Mouse (Mus musculus) intestine, postnatal 0 days (tissue): ENCODE results near the gene Dlgap1. TPM values are rescaled to one million over a fixed set of nuclear protein-coding genes. Genes with fewer than 3 reads are reported as not detected.
A peak's percentile ranks its signal among the peaks of the same experiment; 100 is the strongest.

ENCODE experiments used
- ATAC-seq: fragments of 200-750 bp; cut with Nextera tagmentation; 2 replicates; pipeline ENCODE4 v1.8.0; 2017; ENCODE audit warnings: mild to moderate bottlenecking, moderate TSS enrichment, moderate library complexity
- H3K27ac ChIP-seq: fragments of 300-500 bp; sonication (generic); 2 replicates; pipeline ENCODE4 v1.5.1; 2014; ENCODE audit warnings: mild to moderate bottlenecking, low read depth, low read length, moderate library complexity
- H3K27me3 ChIP-seq: fragments of 300-500 bp; sonication (generic); replicated peaks from 2 replicates; pipeline ENCODE4 v1.6.1; 2014; ENCODE audit warnings: low read length, mixed read lengths; ENCODE audit not compliant: control insufficient read depth, insufficient read depth
- H3K36me3 ChIP-seq: fragments of 300-500 bp; sonication (generic); 2 replicates; pipeline ENCODE4 v1.6.1; 2014; ENCODE audit warnings: mild to moderate bottlenecking, moderate library complexity; ENCODE audit not compliant: control insufficient read depth, insufficient read depth
- H3K4me1 ChIP-seq: fragments of 300-500 bp; sonication (generic); replicated peaks from 2 replicates; pipeline ENCODE4 v1.6.1; 2014; ENCODE audit warnings: antibody characterized with exemption, low read length, mixed read lengths; ENCODE audit not compliant: control insufficient read depth, insufficient read depth
- H3K4me2 ChIP-seq: fragments of 300-500 bp; sonication (generic); replicated peaks from 2 replicates; pipeline ENCODE4 v1.6.1; 2014; ENCODE audit warnings: low read depth, mild to moderate bottlenecking, moderate library complexity
- H3K4me3 ChIP-seq: fragments of 300-500 bp; sonication (generic); 2 replicates; pipeline ENCODE4 v1.5.1; 2014; ENCODE audit warnings: low read depth, low read length
- H3K9ac ChIP-seq: fragments of 300-500 bp; sonication (generic); 2 replicates; pipeline ENCODE4 v1.6.1; 2014; ENCODE audit warnings: mild to moderate bottlenecking, low read depth, low read length
- H3K9me3 ChIP-seq: fragments of 300-500 bp; sonication (generic); 2 replicates; pipeline ENCODE4 v1.6.1; 2016; ENCODE audit warnings: mixed run types; ENCODE audit not compliant: control insufficient read depth
- CTCF ChIP-seq: sonication (generic); IDR thresholded peaks from 2 replicates; pipeline ENCODE4 v1.5.1; 2016; ENCODE audit warnings: low read depth, mild to moderate bottlenecking, control low read depth, antibody characterized with exemption, moderate library complexity
- WGBS: fragments of 180-500 bp; shearing (Covaris S2); extraction: QIAGEN DNeasy Blood & Tissue Kit; methylation state at CpG from one replicate; pipeline ENCODE4 v1.1.7; 2014; 5-methylcytosine and 5-hydroxymethylcytosine counted together
- polyA plus RNA-seq: library from polyadenylated mRNA; unstranded; fragments of >200 nt; fragmentation: Nextera tagmentation; extraction: Ambion mirVana; gene quantifications from 2 replicates; pipeline ENCODE4 v1.2.1, GENCODE M21; 2015

Gene Dlgap1
- polyA plus RNA-seq, 1 experiment from 2014 or later: 0.85 TPM

GRCm38 (mm10) chr17:70748476-70748830, 779.6 kb downstream of the Dlgap1 start:
- WGBS: 15% methylated on average over 10 of the region's 10 CpGs
- Histone ChIP-seq H3K9me3 (no peaks in the 10 kb centered on the region), H3K9ac (0 out of 2 replicates have a peak overlapping the region, but pooled peaks have one; percentile 31), H3K4me2 (peak overlapping the region; percentile 65), H3K36me3 (no peaks in the 10 kb centered on the region), H3K27me3 (no peaks in the 10 kb centered on the region), H3K4me3 (peak overlapping the region; percentile 26; the same call in 1 of the 2 replicates), H3K4me1 (no peaks in the 10 kb centered on the region; the same call in 1 of the 2 replicates), H3K27ac (peak overlapping the region; percentile 65; the same call in 1 of the 2 replicates)
- ATAC-seq: no peak
- no peak for TF ChIP-seq CTCF

GRCm38 (mm10) chr17:70748964-70749650, 780.2 kb downstream of the Dlgap1 start:
- Histone ChIP-seq H3K4me3 (no peak overlapping the region), H3K9me3 (no peaks in the 10 kb centered on the region), H3K4me2 (no peak overlapping the region), H3K4me1 (no peaks in the 10 kb centered on the region; the same call in 1 of the 2 replicates), H3K36me3 (no peaks in the 10 kb centered on the region), H3K27ac (no peak overlapping the region), H3K27me3 (no peaks in the 10 kb centered on the region), H3K9ac (no peak overlapping the region)
- TF ChIP-seq CTCF: 0 out of 2 replicates have a peak, but pooled peaks have one; percentile 5
- ATAC-seq: no peak
- 42% methylated on average over 7 of the region's 7 CpGs for WGBS

- no peak overlapping the region; the same call in 1 of the 2 replicates for H3K9ac ChIP-seq
- no peak for TF ChIP-seq CTCF
- H3K4me3 ChIP-seq: peak overlapping the region; percentile 42; the same call in 1 of the 2 replicates
- WGBS: 45% methylated on average over 17 of the region's 17 CpGs
- no peaks in the 10 kb centered on the region for H3K9me3 ChIP-seq
- ATAC-seq: no peak
- peak overlapping the region; percentile 58; the same call in 1 of the 2 replicates for H3K27ac ChIP-seq
- H3K36me3 ChIP-seq: no peaks in the 10 kb centered on the region
- peak overlapping the region; percentile 69 for H3K4me2 ChIP-seq
- H3K27me3 ChIP-seq: no peaks in the 10 kb centered on the region
- no peaks in the 10 kb centered on the region; the same call in 1 of the 2 replicates for H3K4me1 ChIP-seq
These were observed 781.6 kb downstream of the Dlgap1 start for GRCm38 (mm10) chr17:70750236-70751160.

- Histone ChIP-seq H3K9me3 (no peaks in the 10 kb centered on the region), H3K4me1 (no peaks in the 10 kb centered on the region; the same call in 1 of the 2 replicates), H3K36me3 (no peaks in the 10 kb centered on the region), H3K4me3 (peak overlapping the region; percentile 42), H3K9ac (no peak overlapping the region; the same call in 1 of the 2 replicates), H3K4me2 (peak overlapping the region; percentile 69), H3K27me3 (no peaks in the 10 kb centered on the region), H3K27ac (peak overlapping the region; percentile 58)
- ATAC-seq: no peak
- 1% methylated on average over 19 of the region's 19 CpGs for WGBS
- no peak for TF ChIP-seq CTCF
These were observed 782.3 kb downstream of the Dlgap1 start for GRCm38 (mm10) chr17:70751161-70751651.

- peak overlapping the region; percentile 58 for H3K27ac ChIP-seq
- peak overlapping the region; percentile 69 for H3K4me2 ChIP-seq
- peak overlapping the region; percentile 42 for H3K4me3 ChIP-seq
- WGBS: 43% methylated on average over 6 of the region's 6 CpGs
- H3K27me3 ChIP-seq: no peaks in the 10 kb centered on the region
- TF ChIP-seq CTCF: no peak
- no peak overlapping the region for H3K9ac ChIP-seq
- no peaks in the 10 kb centered on the region for H3K9me3 ChIP-seq
- H3K36me3 ChIP-seq: no peaks in the 10 kb centered on the region
- no peaks in the 10 kb centered on the region for H3K4me1 ChIP-seq
- ATAC-seq: no peak
These were observed 782.8 kb downstream of the Dlgap1 start for GRCm38 (mm10) chr17:70751676-70752075.
